Mouse (Mus musculus) heart, postnatal 0 days (tissue): ENCODE measurements at regions not wholly inside any gene's neighbourhood (a gene's known extent, or its start where the extent isn't known, plus 50 kb on each side); places are given as distances from the start of the nearest gene placed in this dataset.

Experiments
- ATAC-seq: fragments of 200-750 bp; cut with Nextera tagmentation; 2 replicates; pipeline ENCODE4 v1.8.0; 2017; ENCODE audit warnings: low read depth, moderate number of reproducible peaks, moderate library complexity; ENCODE audit not compliant: insufficient read depth
- DNase-seq: peaks from one replicate; pipeline ENCODE4 v3.0.0-alpha.2; 2016; ENCODE audit warnings: low spot score
- H3K27ac ChIP-seq: fragments of 300-500 bp; sonication (generic); 2 replicates; pipeline ENCODE4 v1.5.1; 2014; ENCODE audit warnings: low read depth, mild to moderate bottlenecking
- H3K27me3 ChIP-seq: fragments of 300-500 bp; sonication (generic); 2 replicates; pipeline ENCODE4 v1.6.1; 2014; ENCODE audit warnings: low read length, mixed read lengths; ENCODE audit not compliant: control insufficient read depth, insufficient read depth
- H3K36me3 ChIP-seq: fragments of 300-500 bp; sonication (generic); replicated peaks from 2 replicates; pipeline ENCODE4 v1.6.1; 2014; ENCODE audit warnings: low read length, mixed read lengths; ENCODE audit not compliant: control insufficient read depth, insufficient read depth
- H3K4me1 ChIP-seq: fragments of 300-500 bp; sonication (generic); 2 replicates; pipeline ENCODE4 v1.6.1; 2014; ENCODE audit warnings: antibody characterized with exemption; ENCODE audit not compliant: control insufficient read depth, insufficient read depth
- H3K4me2 ChIP-seq: fragments of 300-500 bp; sonication (generic); 2 replicates; pipeline ENCODE4 v1.6.1; 2014; ENCODE audit warnings: low read depth, mild to moderate bottlenecking, low read length, moderate library complexity
- H3K4me3 ChIP-seq: fragments of 300-500 bp; sonication (generic); 2 replicates; pipeline ENCODE4 v1.5.1; 2014; ENCODE audit warnings: low read depth, low read length
- H3K9ac ChIP-seq: fragments of 300-500 bp; sonication (generic); replicated peaks from 2 replicates; pipeline ENCODE4 v1.6.1; 2014; ENCODE audit warnings: low read depth, low read length, mixed read lengths
- H3K9me3 ChIP-seq: fragments of 300-500 bp; sonication (generic); replicated peaks from 2 replicates; pipeline ENCODE4 v1.6.1; 2016; ENCODE audit warnings: low read length; ENCODE audit not compliant: control insufficient read depth
- CTCF ChIP-seq: IDR thresholded peaks from 2 replicates; pipeline ENCODE4 v1.5.1; 2016; ENCODE audit warnings: antibody characterized with exemption, control low read depth, low read depth
- EP300 ChIP-seq: IDR thresholded peaks from 2 replicates; pipeline ENCODE4 v1.6.1; 2016; ENCODE audit warnings: antibody characterized with exemption, low read depth
- WGBS: fragments of 180-500 bp; shearing (Covaris S2); extraction: QIAGEN DNeasy Blood & Tissue Kit; methylation state at CpG from one replicate; pipeline ENCODE4 v1.1.7; 2014; 5-methylcytosine and 5-hydroxymethylcytosine counted together

- no peaks in the 10 kb centered on the region for H3K9me3 ChIP-seq
- TF ChIP-seq EP300 (no peak), CTCF (no peak)
- H3K27ac ChIP-seq = no peak overlapping the region
- DNase-seq (no peak), ATAC-seq (no peak)
- no peak overlapping the region for H3K4me3 ChIP-seq
- no peaks in the 10 kb centered on the region for H3K27me3 ChIP-seq
- no peaks in the 10 kb centered on the region for H3K4me1 ChIP-seq
- no peak overlapping the region for H3K9ac ChIP-seq
- no peak overlapping the region for H3K4me2 ChIP-seq
- 66% methylated on average over 5 of the region's 5 CpGs for WGBS
- H3K36me3 ChIP-seq = no peaks in the 10 kb centered on the region
Measured at GRCm38 (mm10) chr12:71568251-71568650, 258.6 kb downstream of the Dact1 start.

- H3K36me3 ChIP-seq = no peaks in the 10 kb centered on the region
- no peaks in the 10 kb centered on the region for H3K9me3 ChIP-seq
- ATAC-seq (no peak), DNase-seq (no peak)
- no peaks in the 10 kb centered on the region for H3K27me3 ChIP-seq
- no peaks in the 10 kb centered on the region for H3K4me1 ChIP-seq
- no peak overlapping the region for H3K9ac ChIP-seq
- no peak overlapping the region for H3K27ac ChIP-seq
- H3K4me2 ChIP-seq = no peak overlapping the region
- TF ChIP-seq CTCF (no peak), EP300 (no peak)
- H3K4me3 ChIP-seq = no peak overlapping the region
- 84% methylated on average over 6 of the region's 6 CpGs for WGBS
Measured at GRCm38 (mm10) chr12:71568880-71569390, 259.3 kb downstream of the Dact1 start.

- H3K4me1 ChIP-seq = 0 out of 2 replicates have a peak, but pooled peaks cover 3% of the 10 kb centered on the region
- ATAC-seq (no peak), DNase-seq (no peak)
- no peaks in the 10 kb centered on the region for H3K27me3 ChIP-seq
- H3K36me3 ChIP-seq = no peaks in the 10 kb centered on the region
- H3K27ac ChIP-seq = no peak overlapping the region
- 63% methylated on average over 12 of the region's 12 CpGs for WGBS
- no peak overlapping the region for H3K4me3 ChIP-seq
- H3K4me2 ChIP-seq = no peak overlapping the region
- TF ChIP-seq EP300 = no peak
- TF ChIP-seq CTCF = no peak
- no peaks in the 10 kb centered on the region for H3K9me3 ChIP-seq
- H3K9ac ChIP-seq = no peak overlapping the region
Measured at GRCm38 (mm10) chr12:71569662-71570061, 260.0 kb downstream of the Dact1 start.

GRCm38 (mm10) chr12:71570116-71570515 is 260.4 kb downstream of the Dact1 start:
- Histone ChIP-seq H3K9ac (no peak overlapping the region), H3K4me1 (peaks cover 6% of the 10 kb centered on the region; the same call in 1 of the 2 replicates), H3K4me3 (no peak overlapping the region), H3K27me3 (no peaks in the 10 kb centered on the region), H3K36me3 (no peaks in the 10 kb centered on the region), H3K27ac (no peak overlapping the region), H3K4me2 (no peak overlapping the region), H3K9me3 (no peaks in the 10 kb centered on the region)
- 77% methylated on average over 2 of the region's 2 CpGs for WGBS
- DNase-seq (no peak), ATAC-seq (no peak)
- TF ChIP-seq CTCF (no peak), EP300 (no peak)

GRCm38 (mm10) chr12:71572833-71573446 is 257.9 kb upstream of the Daam1 start:
- H3K4me2 ChIP-seq = no peak overlapping the region
- no peaks in the 10 kb centered on the region for H3K36me3 ChIP-seq
- 62% methylated on average over 14 of the region's 14 CpGs for WGBS
- TF ChIP-seq EP300 (no peak), CTCF (no peak)
- DNase-seq = no peak
- H3K9me3 ChIP-seq = no peaks in the 10 kb centered on the region
- H3K4me1 ChIP-seq = peaks cover 11% of the 10 kb centered on the region
- no peaks in the 10 kb centered on the region for H3K27me3 ChIP-seq
- H3K27ac ChIP-seq = no peak overlapping the region
- ATAC-seq = no peak
- no peak overlapping the region for H3K9ac ChIP-seq
- no peak overlapping the region for H3K4me3 ChIP-seq

GRCm38 (mm10) chr12:71573456-71573855 is 257.4 kb upstream of the Daam1 start:
- Histone ChIP-seq H3K9ac (no peak overlapping the region), H3K27ac (no peak overlapping the region), H3K4me3 (no peak overlapping the region), H3K27me3 (no peaks in the 10 kb centered on the region), H3K9me3 (no peaks in the 10 kb centered on the region), H3K36me3 (no peaks in the 10 kb centered on the region), H3K4me1 (peaks cover 11% of the 10 kb centered on the region), H3K4me2 (no peak overlapping the region)
- TF ChIP-seq CTCF (no peak), EP300 (no peak)
- WGBS = 77% methylated on average over 8 of the region's 8 CpGs
- ATAC-seq = no peak
- no peak for DNase-seq
